Mouse (Mus musculus) adrenal gland (tissue): Measurements from ENCODE around the gene Usp39.

Experiments used
- intact Hi-C: fragments of 180-260 bp; cut with DNase I; formaldehyde crosslinking; loops from one replicate; pipeline ENCODE4 v1.15.1; 2025

The Usp39 gene

GRCm38 (mm10) chr6:72373184-72373583 lies 28.2 kb upstream of the Usp39 start:
- intact Hi-C loops = no loop called here

- intact Hi-C loops = no loop called here
Observed at GRCm38 (mm10) chr6:72371571-72371970, 26.6 kb upstream of the Usp39 start.

GRCm38 (mm10) chr6:72371147-72371546 lies 26.2 kb upstream of the Usp39 start:
- intact Hi-C loops = no loop called here

GRCm38 (mm10) chr6:72370091-72370490 lies 25.1 kb upstream of the Usp39 start:
- intact Hi-C loops = no loop called here

GRCm38 (mm10) chr6:72369557-72369956 lies 24.6 kb upstream of the Usp39 start:
- intact Hi-C loops = no loop called here

DNA sequence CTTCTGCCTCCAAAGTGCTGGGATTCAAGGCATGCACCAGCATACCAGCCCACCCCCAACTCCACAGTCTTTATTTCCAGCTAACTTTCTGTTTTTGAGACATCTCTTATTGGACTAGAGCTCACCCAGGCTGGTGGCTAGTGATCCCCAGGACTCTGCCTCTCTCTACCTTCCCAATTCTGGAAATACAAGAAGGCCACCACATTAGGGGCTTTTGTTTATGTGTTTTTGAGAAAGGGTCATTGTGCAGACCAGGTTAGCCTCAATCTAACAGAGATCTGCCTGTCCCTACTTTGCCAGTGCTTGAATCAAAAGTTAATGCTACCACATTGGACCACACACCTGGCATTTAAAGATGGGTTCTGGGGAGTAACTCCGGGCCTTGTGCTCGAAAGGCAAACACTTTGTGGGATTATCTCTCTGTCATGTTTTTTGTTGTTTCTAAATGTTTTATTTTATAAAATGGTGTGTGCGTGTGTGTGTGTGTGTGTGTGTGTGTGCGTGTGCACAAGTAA lies 22.5 kb upstream of the Usp39 start:
- intact Hi-C loops = no loop called here

DNA sequence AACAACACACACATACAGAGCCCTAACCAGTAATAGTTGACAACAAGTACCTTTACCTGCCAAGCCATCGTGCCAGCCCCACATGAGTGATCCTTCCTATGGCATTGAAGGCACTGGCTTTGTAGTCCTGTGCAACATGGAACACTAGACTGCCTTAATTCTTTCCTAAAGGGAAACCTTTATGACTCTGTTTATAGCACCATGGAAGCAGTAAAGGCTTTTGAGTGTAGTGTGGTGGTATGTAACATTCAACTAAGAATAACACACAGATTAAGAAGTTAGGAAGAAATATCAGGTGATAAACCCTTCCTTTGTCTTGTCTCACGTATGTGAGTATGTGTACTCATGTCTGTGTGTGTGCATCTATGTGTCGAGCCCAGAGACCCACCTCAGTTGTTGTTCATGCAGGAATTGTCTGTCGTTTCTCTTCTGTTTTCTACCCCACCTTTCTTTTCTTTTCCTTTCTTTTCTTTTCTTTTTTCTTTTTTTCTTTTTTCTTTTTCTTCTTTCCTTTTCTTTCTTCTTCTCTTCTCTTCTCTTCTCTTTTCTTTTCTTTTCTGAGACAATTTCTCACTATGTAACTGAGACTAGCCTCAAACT lies 22.0 kb upstream of the Usp39 start, which contains the start of gene Rnf181:
Rnf181 (minus strand) TSS at position 113 of the 600 bp plus-strand sequence.
- intact Hi-C loops = no loop called here

DNA sequence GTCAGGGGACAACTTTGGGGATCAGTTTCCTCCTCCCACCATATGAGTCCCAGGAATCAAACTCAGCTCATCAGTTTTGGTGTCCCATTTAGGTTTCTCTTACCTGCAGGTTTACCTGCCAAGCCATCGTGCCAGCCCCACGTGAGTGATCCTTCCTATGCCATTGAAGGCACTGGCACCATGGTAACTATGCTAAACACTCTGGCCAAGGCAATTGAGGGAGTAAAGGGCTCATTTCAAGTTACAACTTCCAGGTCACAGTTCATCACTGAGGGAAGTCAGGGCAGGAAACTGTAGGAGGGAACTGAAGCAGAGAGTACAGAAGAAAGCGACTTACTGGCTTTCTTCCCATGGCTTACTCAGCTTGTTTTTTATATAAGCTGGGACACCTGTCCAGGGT lies 21.3 kb upstream of the Usp39 start:
- intact Hi-C loops = no loop called here

GRCm38 (mm10) chr6:72364985-72365384 lies 20.0 kb upstream of the Usp39 start:
- intact Hi-C loops = loop anchor here (5.0 kb wide), 1 partner anchor 42 kb away; no protein-coding TSS in a partner anchor

DNA sequence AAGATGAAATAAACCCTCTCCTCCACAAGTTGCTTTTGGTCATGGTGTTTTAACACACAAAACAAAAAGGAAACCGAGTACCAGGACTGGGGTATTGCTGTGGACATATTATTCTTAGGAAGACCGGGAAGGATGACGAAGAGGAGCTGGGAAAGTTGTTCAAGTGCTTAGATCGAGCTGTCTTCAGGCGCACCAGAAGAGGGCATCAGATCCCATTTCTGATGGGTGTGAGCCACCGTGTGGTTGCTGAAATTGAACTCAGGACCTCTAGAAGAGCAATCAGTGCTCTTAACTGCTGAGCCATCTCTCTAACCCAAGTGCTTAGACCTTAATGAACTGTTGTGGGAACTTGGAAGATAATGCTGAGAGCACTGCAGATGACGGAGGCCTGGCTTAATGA lies 19.0 kb upstream of the Usp39 start:
- intact Hi-C loops = loop anchor here (5.0 kb wide), 1 partner anchor 43 kb away; no protein-coding TSS in a partner anchor

GRCm38 (mm10) chr6:72362132-72363028 lies 17.4 kb upstream of the Usp39 start:
- intact Hi-C loops = loop anchor here (5.0 kb wide), 1 partner anchor 45 kb away; no protein-coding TSS in a partner anchor

- intact Hi-C loops = loop anchor here (5.0 kb wide), 1 partner anchor 46 kb away; no protein-coding TSS in a partner anchor
Observed at GRCm38 (mm10) chr6:72361121-72361551, 16.2 kb upstream of the Usp39 start.

- intact Hi-C loops = loop anchor here (5.0 kb wide), 1 partner anchor 47 kb away; no protein-coding TSS in a partner anchor
Observed at GRCm38 (mm10) chr6:72360599-72360935, 15.6 kb upstream of the Usp39 start.

- intact Hi-C loops = loop anchor here (5.0 kb wide), 1 partner anchor 47 kb away; no protein-coding TSS in a partner anchor
Observed at GRCm38 (mm10) chr6:72359891-72360598, 15.1 kb upstream of the Usp39 start.

- intact Hi-C loops = no loop called here
Observed at GRCm38 (mm10) chr6:72359343-72359742, 14.4 kb upstream of the Usp39 start.

DNA sequence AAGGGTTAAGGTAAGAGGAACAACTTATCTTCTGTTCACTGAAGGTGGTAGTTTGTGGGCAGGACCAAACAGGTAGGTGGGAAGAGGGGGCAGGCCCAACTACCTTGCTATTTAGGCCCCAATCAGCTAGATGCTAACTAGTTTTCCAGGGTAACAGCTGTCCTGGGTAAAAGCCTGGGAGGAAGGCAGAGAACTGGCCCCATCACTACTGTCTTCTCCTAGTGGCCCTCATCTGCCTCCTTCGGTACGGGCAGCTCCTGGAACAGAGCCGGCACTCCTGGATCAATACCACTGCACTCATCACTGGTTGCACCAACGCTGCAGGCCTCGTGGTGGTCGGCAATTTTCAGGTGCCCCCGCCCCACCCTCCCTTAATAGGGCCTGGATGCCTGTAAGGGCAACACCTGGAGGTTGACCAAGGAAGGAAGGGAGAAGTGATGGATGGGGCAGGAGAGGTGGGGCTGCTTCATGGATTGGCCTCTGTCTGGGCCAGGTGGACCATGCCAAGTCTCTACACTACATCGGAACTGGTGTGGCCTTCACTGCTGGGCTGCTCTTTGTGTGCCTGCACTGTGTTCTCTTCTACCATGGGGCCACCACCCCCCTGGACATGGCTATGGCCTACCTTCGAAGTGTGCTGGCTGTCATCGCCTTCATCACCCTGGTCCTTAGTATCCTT lies 13.2 kb upstream of the Usp39 start:
- intact Hi-C loops = no loop called here

- intact Hi-C loops = no loop called here
Observed at GRCm38 (mm10) chr6:72357164-72358079, 12.4 kb upstream of the Usp39 start.

DNA sequence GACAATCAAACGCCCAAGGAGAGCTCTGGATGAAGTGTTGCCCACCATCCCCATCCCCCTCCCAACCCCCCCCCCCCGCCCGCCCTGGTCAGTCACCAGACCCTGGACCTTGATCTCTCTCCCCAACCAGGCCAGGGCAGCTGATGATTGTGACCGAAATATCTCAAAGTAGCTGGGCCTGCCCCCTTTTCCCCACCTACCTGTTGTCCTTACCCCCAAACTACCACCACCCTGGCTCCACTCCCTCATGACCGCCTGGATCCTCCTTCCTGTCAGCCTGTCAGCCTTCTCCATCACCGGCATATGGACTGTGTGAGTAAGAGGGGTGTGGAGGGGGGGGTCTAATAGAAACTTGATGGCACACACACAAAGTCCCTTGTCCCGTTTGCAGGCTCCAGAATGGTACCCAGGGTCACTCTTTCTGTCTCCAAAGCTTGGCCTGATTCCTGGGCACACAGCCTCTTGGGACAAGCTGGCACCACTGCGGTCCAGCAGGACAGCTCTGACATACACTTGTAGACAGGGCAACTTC lies 11.1 kb upstream of the Usp39 start:
- intact Hi-C loops = no loop called here
